Mouse (Mus musculus) testis, adult 2 months (tissue): Measurements from ENCODE around the gene Serp2.

Experiments
- CTCF ChIP-seq: fragments of 200-500 bp; IDR thresholded peaks from 2 replicates; pipeline ENCODE4 v1.5.1; 2012; ENCODE audit warnings: low read depth, mild to moderate bottlenecking, inconsistent platforms, low read length, moderate library complexity; ENCODE audit not compliant: control insufficient read depth, insufficient read depth, insufficient replicate concordance
- POLR2A ChIP-seq: fragments of 200-500 bp; IDR thresholded peaks from 2 replicates; pipeline ENCODE4 v1.6.1; 2012; ENCODE audit warnings: low read depth, mild to moderate bottlenecking, inconsistent platforms, low read length, moderate library complexity; ENCODE audit not compliant: control insufficient read depth

DNA sequence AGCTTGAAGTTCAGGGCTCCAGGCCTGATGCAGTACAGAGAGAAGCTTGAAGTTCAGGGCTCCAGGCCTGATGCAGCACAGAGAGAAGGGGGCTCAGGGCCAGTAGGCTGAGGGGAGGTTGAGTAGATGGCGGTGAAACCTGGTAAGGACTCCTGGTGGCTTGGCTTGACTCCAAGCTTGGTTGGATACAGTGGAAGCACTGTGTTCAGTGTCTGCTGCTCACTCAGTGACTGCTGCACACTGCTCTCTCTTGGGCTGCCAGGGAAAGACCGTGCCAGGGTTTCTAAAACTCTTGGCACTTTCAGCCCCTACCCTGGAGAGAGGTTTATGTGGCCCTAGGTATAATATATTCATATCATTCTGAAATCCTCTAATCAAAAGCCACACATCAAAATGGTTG is 67.6 kb downstream of the Serp2 start:
- no peak for TF ChIP-seq CTCF
- TF ChIP-seq POLR2A: no peak
